Mouse (Mus musculus): ENCODE results near the gene Hap1. TPM values are rescaled to one million over a fixed set of nuclear protein-coding genes. Genes with fewer than 3 reads are reported as not detected.

Gene Hap1
- polyA plus RNA-seq, 1 experiment from 2014 or later = 105 TPM

DNA sequence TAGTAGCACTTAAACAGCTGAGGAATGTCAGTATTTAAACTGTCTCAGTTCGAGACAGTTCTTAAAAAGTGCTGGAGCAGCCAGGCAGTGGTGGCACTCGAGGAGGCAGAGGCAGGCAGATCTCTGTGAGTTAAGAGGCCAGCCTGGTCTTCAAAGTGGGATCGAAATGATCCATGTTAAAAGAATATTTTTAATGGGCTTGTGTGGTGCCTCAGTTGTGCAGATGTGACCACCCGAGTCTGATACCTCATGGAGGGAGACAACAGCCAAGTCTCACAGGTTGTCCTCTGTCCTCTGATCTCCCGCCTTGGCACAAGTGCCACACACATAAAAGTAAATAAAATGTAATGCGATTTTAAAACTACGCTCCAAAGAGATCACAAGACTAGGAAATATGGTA is 42.6 kb upstream of the Hap1 start:
- H3K9me3 ChIP-seq (ENCODE audit: control insufficient read depth, low read length) = no peaks in the 10 kb centered on the region
- DNase-seq (ENCODE audit: low spot score) (no peak), ATAC-seq (ENCODE audit: low FRiP score) (no peak)
- no peak overlapping the region for H3K9ac ChIP-seq
- peaks cover 26% of the 10 kb centered on the region for H3K4me1 ChIP-seq (replicated peaks; ENCODE audit: control insufficient read depth, insufficient read depth, low read length)
- H3K4me3 ChIP-seq (replicated peaks; ENCODE audit: low read length) = no peak overlapping the region
- no peaks in the 10 kb centered on the region for H3K36me3 ChIP-seq (replicated peaks; ENCODE audit: control insufficient read depth, insufficient read depth)
- 97% methylated on average over 7 of the region's 7 CpGs for WGBS
- peak overlapping the region; percentile 76; the same call in 1 of the 2 replicates for H3K4me2 ChIP-seq (replicated peaks)
- H3K27ac ChIP-seq = no peak overlapping the region
- H3K27me3 ChIP-seq (ENCODE audit: control insufficient read depth, insufficient read depth, low read length) = no peaks in the 10 kb centered on the region

DNA sequence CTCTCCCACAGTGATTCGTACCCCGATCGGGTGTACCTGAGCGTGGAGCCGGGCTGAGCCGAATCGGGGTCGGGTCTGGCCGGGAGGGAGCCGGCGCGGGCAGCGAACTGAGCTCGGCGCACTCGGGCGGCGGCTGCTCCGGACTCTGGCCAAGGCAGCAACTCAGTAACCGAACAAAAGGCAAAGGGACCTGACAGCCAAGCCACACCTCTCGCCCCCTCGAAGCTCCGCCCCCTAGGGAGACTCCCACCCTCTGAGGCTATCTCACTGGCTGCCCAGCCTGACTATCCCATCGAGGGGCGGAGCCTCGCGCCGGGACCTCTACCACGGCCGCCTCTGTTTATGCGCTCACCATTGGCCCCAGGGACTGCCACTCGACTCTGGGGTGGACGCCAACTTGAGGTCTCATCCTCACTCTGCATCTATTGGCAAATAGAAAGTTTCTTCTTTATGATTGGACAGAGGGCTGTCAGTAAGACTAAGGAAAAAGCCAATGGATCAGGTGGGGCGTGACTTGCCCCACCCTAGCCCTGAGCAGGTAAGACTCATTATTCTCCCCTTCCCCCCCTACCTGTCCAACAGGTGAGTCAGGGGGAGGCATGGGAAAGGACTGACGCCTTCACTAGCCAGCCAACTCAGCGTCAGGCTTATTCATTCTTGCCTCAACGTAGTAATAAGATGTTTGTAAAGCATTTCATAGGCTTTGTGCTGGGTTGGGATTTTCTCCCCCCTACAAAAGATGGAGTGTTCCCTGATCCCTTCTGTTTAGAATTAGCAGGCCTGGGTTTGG is 41.9 kb upstream of the Hap1 start, which contains the start of gene Jup:
TSS of gene Jup (minus strand) at position 164 of the 790 bp plus-strand sequence.
- Histone ChIP-seq H3K4me2 (replicated peaks) (peak within 1 kb of the TSS; percentile 76), H3K36me3 (replicated peaks; ENCODE audit: control insufficient read depth, insufficient read depth) (no peaks in the 10 kb centered on the region), H3K27me3 (ENCODE audit: control insufficient read depth, insufficient read depth, low read length) (no peaks in the 10 kb centered on the region), H3K4me3 (replicated peaks; ENCODE audit: low read length) (peak within 1 kb of the TSS; percentile 78), H3K4me1 (replicated peaks; ENCODE audit: control insufficient read depth, insufficient read depth, low read length) (peaks cover 26% of the 10 kb centered on the region), H3K9ac (peak within 1 kb of the TSS; percentile 84), H3K9me3 (ENCODE audit: control insufficient read depth, low read length) (no peaks in the 10 kb centered on the region), H3K27ac (peak within 1 kb of the TSS; percentile 76)
- WGBS = 1% methylated on average over 37 of the region's 37 CpGs
- ATAC-seq (ENCODE audit: low FRiP score) (peak; percentile 99), DNase-seq (ENCODE audit: low spot score) (peak; percentile 97)

GRCm38 (mm10) chr11:100396886-100397599 is 41.1 kb upstream of the Hap1 start:
- peak overlapping the region; percentile 84 for H3K9ac ChIP-seq
- peak overlapping the region; percentile 76 for H3K4me2 ChIP-seq (replicated peaks)
- no peaks in the 10 kb centered on the region for H3K36me3 ChIP-seq (replicated peaks; ENCODE audit: control insufficient read depth, insufficient read depth)
- H3K27me3 ChIP-seq (ENCODE audit: control insufficient read depth, insufficient read depth, low read length) = no peaks in the 10 kb centered on the region
- H3K4me1 ChIP-seq (replicated peaks; ENCODE audit: control insufficient read depth, insufficient read depth, low read length) = peaks cover 26% of the 10 kb centered on the region
- DNase-seq (ENCODE audit: low spot score) (no peak), ATAC-seq (ENCODE audit: low FRiP score) (peak; percentile 15)
- H3K27ac ChIP-seq = peak overlapping the region; percentile 76
- no peaks in the 10 kb centered on the region for H3K9me3 ChIP-seq (ENCODE audit: control insufficient read depth, low read length)
- WGBS = 3% methylated on average over 38 of the region's 42 CpGs
- H3K4me3 ChIP-seq (replicated peaks; ENCODE audit: low read length) = peak overlapping the region; percentile 78

GRCm38 (mm10) chr11:100395861-100396631 is 40.1 kb upstream of the Hap1 start:
- no peak for ATAC-seq (ENCODE audit: low FRiP score)
- no peak overlapping the region for H3K27ac ChIP-seq
- no peaks in the 10 kb centered on the region for H3K36me3 ChIP-seq (replicated peaks; ENCODE audit: control insufficient read depth, insufficient read depth)
- H3K9ac ChIP-seq = peak overlapping the region; percentile 84
- peak overlapping the region; percentile 78 for H3K4me3 ChIP-seq (replicated peaks; ENCODE audit: low read length)
- no peak for DNase-seq (ENCODE audit: low spot score)
- no peaks in the 10 kb centered on the region for H3K9me3 ChIP-seq (ENCODE audit: control insufficient read depth, low read length)
- H3K4me1 ChIP-seq (replicated peaks; ENCODE audit: control insufficient read depth, insufficient read depth, low read length) = peaks cover 26% of the 10 kb centered on the region
- H3K27me3 ChIP-seq (ENCODE audit: control insufficient read depth, insufficient read depth, low read length) = no peaks in the 10 kb centered on the region
- peak overlapping the region; percentile 76 for H3K4me2 ChIP-seq (replicated peaks)
- 30% methylated on average over 17 of the region's 17 CpGs for WGBS

- H3K4me1 ChIP-seq (replicated peaks; ENCODE audit: control insufficient read depth, insufficient read depth, low read length) = peaks cover 26% of the 10 kb centered on the region
- no peaks in the 10 kb centered on the region for H3K36me3 ChIP-seq (replicated peaks; ENCODE audit: control insufficient read depth, insufficient read depth)
- H3K9me3 ChIP-seq (ENCODE audit: control insufficient read depth, low read length) = no peaks in the 10 kb centered on the region
- no peak overlapping the region for H3K27ac ChIP-seq
- no peak for ATAC-seq (ENCODE audit: low FRiP score)
- peak overlapping the region; percentile 78; the same call in 1 of the 2 replicates for H3K4me3 ChIP-seq (replicated peaks; ENCODE audit: low read length)
- WGBS = 42% methylated on average over 11 of the region's 11 CpGs
- DNase-seq (ENCODE audit: low spot score) = no peak
- H3K9ac ChIP-seq = no peak overlapping the region; the same call in 1 of the 2 replicates
- peak overlapping the region; percentile 76 for H3K4me2 ChIP-seq (replicated peaks)
- H3K27me3 ChIP-seq (ENCODE audit: control insufficient read depth, insufficient read depth, low read length) = no peaks in the 10 kb centered on the region
These were observed 39.3 kb upstream of the Hap1 start for GRCm38 (mm10) chr11:100395200-100395599.

GRCm38 (mm10) chr11:100394353-100395074 is 38.6 kb upstream of the Hap1 start:
- no peak overlapping the region for H3K9ac ChIP-seq
- no peaks in the 10 kb centered on the region for H3K36me3 ChIP-seq (replicated peaks; ENCODE audit: control insufficient read depth, insufficient read depth)
- no peaks in the 10 kb centered on the region for H3K27me3 ChIP-seq (ENCODE audit: control insufficient read depth, insufficient read depth, low read length)
- peaks cover 26% of the 10 kb centered on the region for H3K4me1 ChIP-seq (replicated peaks; ENCODE audit: control insufficient read depth, insufficient read depth, low read length)
- no peak overlapping the region for H3K27ac ChIP-seq
- no peak for ATAC-seq (ENCODE audit: low FRiP score)
- 64% methylated on average over 5 of the region's 5 CpGs for WGBS
- H3K4me2 ChIP-seq (replicated peaks) = peak overlapping the region; percentile 76
- DNase-seq (ENCODE audit: low spot score) = no peak
- no peak overlapping the region for H3K4me3 ChIP-seq (replicated peaks; ENCODE audit: low read length)
- no peaks in the 10 kb centered on the region for H3K9me3 ChIP-seq (ENCODE audit: control insufficient read depth, low read length)

DNA sequence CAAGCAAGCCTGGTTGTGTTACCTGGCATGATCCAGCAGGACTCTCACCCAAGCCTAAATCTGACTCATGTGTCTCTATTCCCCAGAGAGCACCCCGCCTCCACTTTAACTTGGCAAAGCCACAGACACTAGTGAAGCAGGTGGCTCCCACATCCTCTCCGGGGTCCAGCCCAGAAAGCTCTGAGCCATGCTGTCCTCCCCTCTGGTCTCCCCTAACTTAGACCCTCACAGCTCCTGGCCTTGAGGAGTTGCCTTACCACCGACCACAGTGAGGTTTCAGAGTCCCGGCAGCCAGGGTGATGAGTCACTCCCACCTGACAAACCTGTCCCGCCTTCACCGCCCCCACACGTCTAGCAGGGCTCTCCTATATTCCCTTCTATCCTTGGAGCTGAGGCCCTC is 37.8 kb upstream of the Hap1 start:
- 82% methylated on average over 7 of the region's 7 CpGs for WGBS
- no peak for ATAC-seq (ENCODE audit: low FRiP score)

GRCm38 (mm10) chr11:100392958-100393357 is 37.0 kb upstream of the Hap1 start:
- Histone ChIP-seq H3K9ac (no peak overlapping the region), H3K9me3 (ENCODE audit: control insufficient read depth, low read length) (no peaks in the 10 kb centered on the region), H3K36me3 (replicated peaks; ENCODE audit: control insufficient read depth, insufficient read depth) (no peaks in the 10 kb centered on the region), H3K4me1 (replicated peaks; ENCODE audit: control insufficient read depth, insufficient read depth, low read length) (peaks cover 26% of the 10 kb centered on the region), H3K4me2 (replicated peaks) (no peak overlapping the region), H3K27ac (no peak overlapping the region), H3K27me3 (ENCODE audit: control insufficient read depth, insufficient read depth, low read length) (no peaks in the 10 kb centered on the region), H3K4me3 (replicated peaks; ENCODE audit: low read length) (no peak overlapping the region)
- WGBS = 87% methylated on average over 5 of the region's 5 CpGs
- no peak for ATAC-seq (ENCODE audit: low FRiP score)
- DNase-seq (ENCODE audit: low spot score) = no peak

More for the DNA sequence above, 37.8 kb upstream of the Hap1 start:
- Histone ChIP-seq H3K9ac (no peak overlapping the region), H3K27ac (no peak overlapping the region), H3K36me3 (replicated peaks; ENCODE audit: control insufficient read depth, insufficient read depth) (no peaks in the 10 kb centered on the region), H3K4me2 (replicated peaks) (no peak overlapping the region), H3K4me1 (replicated peaks; ENCODE audit: control insufficient read depth, insufficient read depth, low read length) (peaks cover 26% of the 10 kb centered on the region), H3K27me3 (ENCODE audit: control insufficient read depth, insufficient read depth, low read length) (no peaks in the 10 kb centered on the region), H3K4me3 (replicated peaks; ENCODE audit: low read length) (no peak overlapping the region), H3K9me3 (ENCODE audit: control insufficient read depth, low read length) (no peaks in the 10 kb centered on the region)
- DNase-seq (ENCODE audit: low spot score) = no peak

Measured in hindbrain, embryonic 14.5 days (tissue).